In the genomic region with DNA sequence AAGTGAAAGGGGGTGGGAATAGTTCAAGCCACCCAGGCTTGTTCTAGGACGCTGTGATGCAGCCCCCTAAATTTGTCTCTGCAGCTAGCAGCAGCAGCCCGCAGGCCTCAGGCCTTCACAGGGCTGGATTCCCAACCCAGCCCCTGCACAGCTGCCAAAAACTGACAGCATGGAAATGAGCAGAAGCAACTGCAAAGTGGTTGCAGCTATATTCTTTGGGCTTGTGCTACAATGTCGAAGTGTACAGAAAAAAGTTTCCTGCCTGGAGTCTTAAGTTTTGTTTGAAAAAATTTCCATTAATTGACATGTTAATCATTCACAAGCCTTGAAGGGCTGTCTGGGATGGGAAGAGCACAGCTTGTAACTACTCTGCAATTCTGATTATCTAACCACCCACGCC, we compare ENCODE assay signal across 10 mouse cellular contexts.
DNase-seq lines count a peak whose midpoint lies in the region; ATAC-seq and TF ChIP-seq lines count a peak whose summit lies in the region.
"Had no signal": no experiment of that assay in that cellular context is flagged by ENCODE, and none has a peak within 500 bp of the region (broad histone marks: within the 10 kb centered on the region; RNA-seq: fewer than 3 reads in every experiment).

No protein-coding gene starts in this region.

- WGBS in midbrain, embryonic 12.5 days: 20% methylated on average over 4 of the region's 4 CpGs
- WGBS in midbrain, embryonic 10.5 days: 39% methylated on average over 4 of the region's 4 CpGs

- intact Hi-C loops in gastrocnemius, adult 2 months (cut with DNase I): no loop called here
- intact Hi-C loops in heart, postnatal 36 days (cut with DNase I): no loop called here

- H3K4me1 ChIP-seq in midbrain, embryonic 12.5 days: peaks cover 13% of the 10 kb centered on the region
- peaks cover 14% of the 10 kb centered on the region for H3K4me1 ChIP-seq in midbrain, embryonic 10.5 days

- H3K4me2 ChIP-seq in midbrain, embryonic 12.5 days (replicated peaks): no peak overlapping the region
- H3K4me2 ChIP-seq: embryonic facial prominence, embryonic 13.5 days had no signal

- no peak overlapping the region for H3K9ac ChIP-seq in midbrain, embryonic 12.5 days (replicated peaks)
- H3K9ac ChIP-seq: embryonic facial prominence, embryonic 13.5 days had no signal

- peak; percentile 37 for DNase-seq in gastrocnemius, adult 2 months
- DNase-seq in gastrocnemius, adult 8-10 months (ENCODE audit: low spot score in 2 of 2): no peak
- DNase-seq in midbrain, embryonic 10.5 days (ENCODE audit: low spot score): no peak
- DNase-seq in heart, postnatal 36 days: peak; percentile 18 to 43
- DNase-seq in lung, postnatal 4 days: peak; percentile 8 to 57
- DNase-seq in cerebellum, adult 9-10 months: no peak
- DNase-seq in spleen, adult 18-20 months: no peak

- H3K4me3 ChIP-seq in gastrocnemius, adult 2 months: no peak overlapping the region
- no peak overlapping the region for H3K4me3 ChIP-seq in midbrain, embryonic 12.5 days
- H3K4me3 ChIP-seq in midbrain, embryonic 10.5 days: no peak overlapping the region
- H3K4me3 ChIP-seq: embryonic facial prominence, embryonic 13.5 days had no signal

- ATAC-seq in midbrain, embryonic 12.5 days (ENCODE audit: low FRiP score, low read depth): peak; percentile 69; the same call in 1 of the 2 replicates

- TF ChIP-seq CTCF in gastrocnemius, adult 2 months (IDR thresholded peaks at IDR 0.05): no peak

- H3K27ac ChIP-seq in gastrocnemius, adult 2 months: no peak overlapping the region
- peak overlapping the region; percentile 15; the same call in 1 of the 2 replicates for H3K27ac ChIP-seq in midbrain, embryonic 12.5 days (replicated peaks)
- no peak overlapping the region; the same call in 1 of the 2 replicates for H3K27ac ChIP-seq in midbrain, embryonic 10.5 days (replicated peaks)
- H3K27ac ChIP-seq: embryonic facial prominence, embryonic 13.5 days had no signal

- no peaks in the 10 kb centered on the region for H3K27me3 ChIP-seq in midbrain, embryonic 12.5 days
- no peaks in the 10 kb centered on the region for H3K27me3 ChIP-seq in midbrain, embryonic 10.5 days (ENCODE audit: low read depth, poor library complexity, severe bottlenecking)
- H3K27me3 ChIP-seq: CH12.LX; embryonic facial prominence, embryonic 13.5 days had no signal

- no peaks in the 10 kb centered on the region for H3K9me3 ChIP-seq in midbrain, embryonic 12.5 days
- H3K9me3 ChIP-seq in midbrain, embryonic 10.5 days (replicated peaks): no peaks in the 10 kb centered on the region
- H3K9me3 ChIP-seq: embryonic facial prominence, embryonic 13.5 days had no signal

- H3K36me3 ChIP-seq in midbrain, embryonic 12.5 days: no peaks in the 10 kb centered on the region
- no peaks in the 10 kb centered on the region for H3K36me3 ChIP-seq in midbrain, embryonic 10.5 days
- H3K36me3 ChIP-seq: embryonic facial prominence, embryonic 13.5 days had no signal

Comparison
In these comparisons a context has a peak if more than half of its experiments do, and no peak if none do; other contexts are left out.
1. DNase-seq: peak in gastrocnemius, adult 2 months (single experiment), heart, postnatal 36 days (2 of 2) and lung, postnatal 4 days (2 of 2); none in gastrocnemius, adult 8-10 months (0 of 2), midbrain, embryonic 10.5 days (single experiment), cerebellum, adult 9-10 months (single experiment) and spleen, adult 18-20 months (0 of 2).